Mouse (Mus musculus) stomach, postnatal 0 days (tissue): ENCODE measurements around the gene Specc1.

Experiments used
- CTCF ChIP-seq: IDR thresholded peaks from 2 replicates; pipeline ENCODE4 v1.5.1; 2016; ENCODE audit warnings: antibody characterized with exemption, low read depth, mild to moderate bottlenecking, moderate library complexity
- EP300 ChIP-seq: optimal IDR thresholded peaks from 2 replicates; pipeline ENCODE3; 2016; ENCODE audit warnings: antibody characterized with exemption

GRCm38 (mm10) chr11:61937761-61938160 lies 18.8 kb upstream of the Specc1 start:
- TF ChIP-seq CTCF: no peak
- no peak for TF ChIP-seq EP300
